ENCODE assay signal across 11 mouse cellular contexts in genomic region chr7:14317209-14317608, GRCm38 (mm10). TPM values are rescaled to one million over a fixed set of nuclear protein-coding genes. Genes with fewer than 3 reads are reported as not detected.
DNase-seq lines count a peak whose midpoint lies in the region; ATAC-seq and TF ChIP-seq lines count a peak whose summit lies in the region.
"Had no signal": no experiment of that assay in that cellular context is flagged by ENCODE, and none has a peak within 500 bp of the region (broad histone marks: within the 10 kb centered on the region; RNA-seq: fewer than 3 reads in every experiment).

No protein-coding gene starts in this region.

- H3K36me3 ChIP-seq in embryonic facial prominence, embryonic 11.5 days (replicated peaks; ENCODE audit: control insufficient read depth, insufficient read depth, low read depth, low read length) = no peaks in the 10 kb centered on the region
- H3K36me3 ChIP-seq in embryonic facial prominence, embryonic 10.5 days (replicated peaks) = no peaks in the 10 kb centered on the region
- no peaks in the 10 kb centered on the region for H3K36me3 ChIP-seq in lung, embryonic 14.5 days (ENCODE audit: insufficient read depth)
- H3K36me3 ChIP-seq: limb, embryonic 12.5 days had no signal

- no peak for ATAC-seq in embryonic facial prominence, embryonic 11.5 days (replicated peaks; ENCODE audit: insufficient number of reproducible peaks, low FRiP score, low TSS enrichment, low read depth)
- ATAC-seq in lung, embryonic 14.5 days (ENCODE audit: insufficient read depth) = no peak

- H3K4me1 ChIP-seq in embryonic facial prominence, embryonic 11.5 days (ENCODE audit: control insufficient read depth, insufficient read depth, low read length) = no peaks in the 10 kb centered on the region
- no peaks in the 10 kb centered on the region for H3K4me1 ChIP-seq in embryonic facial prominence, embryonic 10.5 days
- no peaks in the 10 kb centered on the region for H3K4me1 ChIP-seq in lung, embryonic 14.5 days (ENCODE audit: insufficient read depth)
- H3K4me1 ChIP-seq: limb, embryonic 12.5 days had no signal

- H3K9ac ChIP-seq in embryonic facial prominence, embryonic 11.5 days (replicated peaks; ENCODE audit: low read length) = no peak overlapping the region
- no peak overlapping the region for H3K9ac ChIP-seq in lung, embryonic 14.5 days
- H3K9ac ChIP-seq: limb, embryonic 12.5 days had no signal

- peak; percentile 58 for TF ChIP-seq CTCF in lung, embryonic 14.5 days (IDR thresholded peaks at IDR 0.05; ENCODE audit: low read depth)

- H3K4me3 ChIP-seq in embryonic facial prominence, embryonic 11.5 days (ENCODE audit: low read depth, low read length) = no peak overlapping the region
- no peak overlapping the region for H3K4me3 ChIP-seq in embryonic facial prominence, embryonic 10.5 days
- H3K4me3 ChIP-seq in lung, embryonic 14.5 days (ENCODE audit: low read depth, low read length) = no peak overlapping the region
- H3K4me3 ChIP-seq: limb, embryonic 12.5 days had no signal

- H3K4me2 ChIP-seq in embryonic facial prominence, embryonic 11.5 days (ENCODE audit: low read depth, low read length) = no peak overlapping the region
- no peak overlapping the region for H3K4me2 ChIP-seq in lung, embryonic 14.5 days
- H3K4me2 ChIP-seq: limb, embryonic 12.5 days had no signal

- 40% methylated on average over 2 of the region's 2 CpGs for WGBS in embryonic facial prominence, embryonic 11.5 days
- WGBS in embryonic facial prominence, embryonic 10.5 days = 36% methylated on average over 2 of the region's 2 CpGs
- 21% methylated on average over 2 of the region's 2 CpGs for WGBS in lung, embryonic 14.5 days

- peak; percentile 0 for DNase-seq in embryonic facial prominence, embryonic 11.5 days (ENCODE audit: low spot score)
- no peak for DNase-seq in embryonic facial prominence, embryonic 10.5 days (ENCODE audit: low spot score)
- peak; percentile 18 for DNase-seq in lung, embryonic 14.5 days
- no peak for DNase-seq in lung, postnatal 25 days (ENCODE audit: low spot score)
- DNase-seq in brain, adult 2 months (ENCODE audit: low read depth, low spot score) = peak; percentile 31
- peak; percentile 12 for DNase-seq in retina, embryonic 14.5 days (ENCODE audit: low spot score)
- DNase-seq in heart, adult 8-10 months (ENCODE audit: low spot score) = no peak
- no peak for DNase-seq in thymus, postnatal 10 days (ENCODE audit: low spot score in 2 of 2)

- H3K27me3 ChIP-seq in embryonic facial prominence, embryonic 11.5 days (ENCODE audit: control insufficient read depth, insufficient read depth, low read length) = no peaks in the 10 kb centered on the region
- H3K27me3 ChIP-seq in embryonic facial prominence, embryonic 10.5 days (replicated peaks; ENCODE audit: low read depth, poor library complexity, severe bottlenecking) = no peaks in the 10 kb centered on the region
- no peaks in the 10 kb centered on the region for H3K27me3 ChIP-seq in lung, embryonic 14.5 days (ENCODE audit: insufficient read depth, low read length)
- H3K27me3 ChIP-seq: limb, embryonic 12.5 days had no signal

- H3K27ac ChIP-seq in embryonic facial prominence, embryonic 11.5 days (replicated peaks; ENCODE audit: low read depth, low read length) = no peak overlapping the region
- H3K27ac ChIP-seq in embryonic facial prominence, embryonic 10.5 days (replicated peaks) = no peak overlapping the region
- H3K27ac ChIP-seq in lung, embryonic 14.5 days (ENCODE audit: low read depth) = no peak overlapping the region
- H3K27ac ChIP-seq: limb, embryonic 12.5 days had no signal

- no peaks in the 10 kb centered on the region for H3K9me3 ChIP-seq in embryonic facial prominence, embryonic 11.5 days (replicated peaks; ENCODE audit: control insufficient read depth, low read length)
- H3K9me3 ChIP-seq in embryonic facial prominence, embryonic 10.5 days = peaks cover 5% of the 10 kb centered on the region; the same call in 1 of the 2 replicates
- H3K9me3 ChIP-seq in lung, embryonic 14.5 days (ENCODE audit: low read depth, low read length) = no peaks in the 10 kb centered on the region

RNA-seq across cellular contexts. Expression of gene Obox8, which starts 16.1 kb away (rescaled TPM):
- polyA plus RNA-seq in embryonic facial prominence, embryonic 11.5 days (2014; fragmentation: Nextera tagmentation; extraction: Ambion mirVana) = not detected in 2 replicates
- polyA plus RNA-seq in embryonic facial prominence, embryonic 10.5 days (2016; fragmentation: Nextera tagmentation; extraction: Ambion mirVana) = not detected in 2 replicates
- not detected in 2 replicates for polyA plus RNA-seq in lung, embryonic 14.5 days (2014; fragmentation: Nextera tagmentation; extraction: Ambion mirVana)
- not detected for total RNA-seq in heart, adult 8-10 months (2022)
- total RNA-seq: gastrocnemius, adult 8-10 months had no signal
- polyA plus RNA-seq: C2C12; limb, embryonic 12.5 days had no signal

Comparison
In these comparisons a context has a peak if more than half of its experiments do, and no peak if none do; other contexts are left out.
1. DNase-seq: peak in embryonic facial prominence, embryonic 11.5 days (single experiment), lung, embryonic 14.5 days (single experiment), brain, adult 2 months (single experiment) and retina, embryonic 14.5 days (single experiment); none in embryonic facial prominence, embryonic 10.5 days (single experiment), lung, postnatal 25 days (single experiment), heart, adult 8-10 months (single experiment) and thymus, postnatal 10 days (0 of 2).